Mouse (Mus musculus): ENCODE results near the gene Misp.

DNA sequence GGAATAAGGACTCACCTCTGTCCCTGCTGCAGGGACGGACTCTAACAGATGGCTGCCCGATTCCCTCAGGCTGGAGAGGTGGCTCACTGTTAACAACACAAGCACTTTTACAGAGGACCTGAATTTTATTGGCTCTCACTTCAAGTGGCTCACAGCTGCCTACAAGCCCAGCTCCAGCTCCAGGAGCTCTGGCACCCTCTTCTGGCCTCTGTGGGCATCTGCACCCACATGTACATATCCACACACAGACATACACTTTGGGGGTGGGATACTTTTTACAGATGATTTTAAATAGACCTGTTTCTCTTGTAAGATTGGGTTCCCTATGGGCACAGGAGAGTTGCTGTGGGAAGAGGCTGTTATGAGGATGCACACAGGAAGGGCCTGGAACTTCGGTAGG is 48.5 kb upstream of the Misp start:
- no peak for TF ChIP-seq EP300 (IDR thresholded peaks at IDR 0.05; ENCODE audit: insufficient read depth, low read depth, low read length)
- peak; percentile 30 for TF ChIP-seq CTCF (IDR thresholded peaks at IDR 0.05)

All from heart, adult 2 months (tissue).